Mouse (Mus musculus) layer of hippocampus, adult 2 months (tissue): ENCODE data around the gene Adh1. TPM values are rescaled to one million over a fixed set of nuclear protein-coding genes. Genes with fewer than 3 reads are reported as not detected.

ENCODE experiments used
- DNase-seq, 2 experiments: peaks; one replicate each; pipeline ENCODE4 v3.0.0; 2022; ENCODE audit warnings: low spot score in 2 of 2
- H3K27ac ChIP-seq: fragments of 200-600 bp; 2 replicates; pipeline ENCODE4 v1.8.1; 2022
- H3K4me3 ChIP-seq: fragments of 200-600 bp; 2 replicates; pipeline ENCODE4 v1.8.1; 2022; ENCODE audit warnings: mild to moderate bottlenecking
- CTCF ChIP-seq: fragments of 200-600 bp; conservative IDR thresholded peaks from 2 replicates; pipeline ENCODE4 v1.8.1; 2022; ENCODE audit warnings: antibody characterized with exemption, mild to moderate bottlenecking, moderate library complexity
- total RNA-seq, 2 experiments: library from RNA; stranded (reverse); gene quantifications; 2 replicates each; pipeline ENCODE4 v1.2.3; 2021

The Adh1 gene
- total RNA-seq, 2 experiments from 2014 or later = 0.61 to 1.1 TPM

DNA sequence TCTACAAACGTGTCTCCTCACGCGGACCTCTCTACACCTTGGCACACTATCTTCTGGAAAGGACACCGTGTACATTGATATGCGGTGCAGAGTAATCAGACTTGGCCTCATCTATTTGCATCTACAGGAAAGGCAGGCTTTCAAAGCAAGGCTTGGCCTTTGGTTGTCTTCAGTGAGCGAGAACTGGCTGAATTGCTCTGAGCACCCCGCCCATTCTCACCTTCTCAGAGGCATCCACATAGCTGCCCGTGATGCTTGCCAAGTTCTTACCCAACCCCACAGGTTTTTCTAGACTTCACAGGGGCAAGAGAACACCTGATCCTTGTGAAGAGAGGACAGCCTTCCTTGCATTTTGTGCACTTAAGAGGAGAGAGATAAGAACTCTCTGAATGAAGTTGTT is 49.1 kb downstream of the Adh1 start:
- H3K4me3 ChIP-seq = no peak overlapping the region
- no peak for TF ChIP-seq CTCF
- H3K27ac ChIP-seq = no peak overlapping the region
- no peak for DNase-seq

DNA sequence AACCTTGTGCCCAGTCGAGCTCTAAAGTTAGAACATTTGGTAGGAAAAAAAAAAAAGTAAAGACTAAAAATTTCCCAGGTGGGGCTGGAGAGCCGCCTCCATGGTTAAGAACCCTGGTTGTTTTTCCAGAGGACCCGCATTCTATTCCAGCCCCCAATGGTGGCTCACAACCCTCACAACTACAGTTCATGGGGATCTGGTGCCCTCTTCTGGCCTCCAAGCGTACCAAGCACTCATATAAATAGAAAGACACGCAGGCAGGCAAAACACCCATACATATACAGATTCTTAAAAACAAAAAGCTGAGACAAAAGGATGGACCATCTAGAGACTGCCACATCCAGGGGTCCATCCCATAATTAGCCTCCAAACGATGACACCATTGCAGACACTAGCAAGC is 50.2 kb downstream of the Adh1 start:
- TF ChIP-seq CTCF = peak; percentile 47
- Histone ChIP-seq H3K4me3 (no peak overlapping the region), H3K27ac (no peak overlapping the region)
- DNase-seq = no peak

DNA sequence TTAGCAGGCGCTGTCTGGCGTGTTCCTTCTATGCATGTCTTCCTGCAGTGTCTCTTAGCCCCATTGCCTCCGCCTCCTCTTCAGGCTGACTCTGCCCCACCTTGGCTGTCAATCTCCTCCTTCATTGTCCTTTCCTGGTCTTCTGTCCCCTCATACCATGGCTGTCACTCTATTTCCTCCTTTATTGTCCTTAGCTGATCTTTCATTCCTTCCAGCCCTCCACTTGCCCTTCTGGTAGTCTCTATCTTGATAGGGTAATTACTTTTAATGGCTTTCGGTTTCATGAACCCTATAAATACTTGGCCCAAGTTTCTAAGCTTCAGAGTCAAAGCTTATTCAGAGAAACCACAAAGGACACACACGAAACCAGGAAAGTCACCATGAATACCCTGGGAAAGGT is 52.2 kb downstream of the Adh1 start, which contains the start of gene Adh6a:
Adh6a (plus strand) TSS at position 322 of the 400 bp plus-strand sequence.
- DNase-seq = no peak
- Histone ChIP-seq H3K4me3 (no peak within 1 kb of the TSS), H3K27ac (no peak within 1 kb of the TSS)
- TF ChIP-seq CTCF = no peak

DNA sequence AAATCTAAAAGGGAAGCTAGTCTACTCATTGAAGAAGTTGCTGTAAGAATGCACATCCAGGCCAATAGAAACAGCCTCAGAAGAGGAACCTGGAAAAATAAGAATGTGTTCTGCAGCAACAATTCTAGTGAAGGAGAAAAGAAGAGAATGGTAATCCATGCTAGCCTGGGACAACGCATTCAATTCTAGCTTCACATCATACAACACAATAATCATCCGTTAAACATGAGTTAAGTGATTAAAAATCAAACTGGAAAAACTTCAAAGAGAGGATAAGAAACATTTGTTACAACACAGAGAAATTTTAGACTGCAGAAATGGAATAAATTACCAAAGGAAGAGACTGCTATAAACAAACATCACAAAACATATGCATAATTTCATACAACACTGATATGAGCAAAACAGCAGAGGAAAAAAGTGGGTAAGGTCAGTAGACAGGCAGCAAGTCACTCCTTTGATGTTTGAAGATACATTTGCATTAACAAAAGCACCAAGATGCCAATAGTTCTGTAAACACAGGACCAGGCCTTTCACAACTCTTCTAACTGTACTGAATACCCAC is 56.2 kb downstream of the Adh1 start:
- no peak for TF ChIP-seq CTCF
- H3K4me3 ChIP-seq = no peak overlapping the region
- H3K27ac ChIP-seq = no peak overlapping the region
- DNase-seq = no peak

DNA sequence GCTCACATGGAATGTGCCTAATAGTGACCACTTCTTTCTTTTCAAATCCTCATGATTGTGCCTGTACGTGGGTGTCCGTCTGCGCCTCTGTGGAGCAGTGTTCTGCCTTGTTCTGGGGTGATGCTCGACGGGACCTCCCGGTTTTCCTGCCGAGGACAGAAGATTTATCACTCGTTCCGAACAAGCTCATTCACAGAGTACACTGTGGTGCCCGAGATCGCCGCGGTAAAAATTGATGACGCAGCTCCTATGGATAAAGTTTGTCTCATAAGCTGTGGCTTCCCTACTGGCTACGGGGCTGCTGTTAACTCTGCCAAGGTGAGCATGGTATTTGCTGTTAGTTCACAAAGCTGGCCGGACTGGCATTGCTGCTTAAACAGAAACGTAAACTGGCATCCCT is 64.2 kb downstream of the Adh1 start:
- TF ChIP-seq CTCF = no peak

DNA sequence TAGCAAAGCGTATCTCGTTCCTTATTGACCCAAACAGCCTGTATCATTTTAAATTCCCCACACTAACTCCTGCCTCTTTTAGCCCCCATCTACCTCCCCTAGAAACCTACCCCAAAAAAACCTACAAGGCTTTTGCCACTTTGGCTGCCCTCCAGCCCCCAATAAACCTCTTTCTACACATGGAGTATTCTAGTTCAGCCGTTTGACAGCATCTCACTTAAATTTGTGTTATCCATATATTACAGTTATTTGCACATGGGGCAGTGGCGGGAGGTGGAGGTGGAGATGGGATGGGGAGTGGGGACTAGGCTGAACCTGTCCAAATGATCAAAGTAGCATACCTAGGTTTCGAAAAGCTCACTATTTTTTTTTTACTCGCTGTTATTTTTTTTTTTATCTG is 64.7 kb downstream of the Adh1 start:
- no peak for TF ChIP-seq CTCF
- H3K4me3 ChIP-seq = no peak overlapping the region
- DNase-seq = no peak
- no peak overlapping the region for H3K27ac ChIP-seq

More for the DNA sequence above, 64.2 kb downstream of the Adh1 start:
- Histone ChIP-seq H3K27ac (no peak overlapping the region), H3K4me3 (no peak overlapping the region)
- DNase-seq = no peak

DNA sequence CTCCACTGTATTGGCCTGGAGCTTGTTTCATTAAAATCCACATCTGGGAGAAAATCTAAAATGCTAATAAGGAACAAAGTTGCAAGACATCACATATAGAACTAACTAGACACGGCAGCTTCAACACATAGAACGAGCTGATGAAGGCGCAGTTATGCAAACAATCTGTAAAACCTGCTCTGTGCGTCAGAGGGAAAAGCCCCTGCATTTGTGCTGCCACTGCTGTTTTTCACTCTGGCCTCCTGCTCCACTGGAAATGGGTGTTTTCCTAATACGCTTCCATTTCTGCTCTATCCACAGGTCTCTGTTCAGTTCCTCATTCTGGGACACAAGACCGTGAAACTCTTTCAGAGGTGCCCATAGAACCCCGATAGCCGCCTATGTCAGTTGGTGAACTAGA is 73.1 kb downstream of the Adh1 start:
- no peak for TF ChIP-seq CTCF
- no peak for DNase-seq
- Histone ChIP-seq H3K4me3 (no peak overlapping the region), H3K27ac (no peak overlapping the region)

DNA sequence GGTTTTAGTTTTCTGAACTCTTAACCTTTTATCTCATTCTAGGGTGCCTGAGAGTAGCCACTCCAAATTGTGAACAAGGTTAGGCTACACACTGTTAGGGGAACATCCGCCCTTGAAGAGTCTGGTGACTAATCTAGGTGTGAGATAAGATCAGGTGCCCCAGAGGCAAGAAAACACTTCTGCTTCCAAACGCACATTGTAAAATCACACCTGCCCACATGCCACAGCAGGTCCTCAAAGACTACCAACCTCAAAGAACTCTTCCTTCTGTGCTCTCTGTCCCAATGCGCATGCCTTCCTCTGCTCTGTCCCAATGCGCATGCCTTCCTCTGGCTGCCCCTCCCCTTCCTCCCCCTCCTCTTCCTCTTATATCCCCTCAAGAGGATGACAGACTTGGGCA is 73.5 kb downstream of the Adh1 start:
- Histone ChIP-seq H3K27ac (no peak overlapping the region), H3K4me3 (no peak overlapping the region)
- TF ChIP-seq CTCF = no peak
- no peak for DNase-seq

DNA sequence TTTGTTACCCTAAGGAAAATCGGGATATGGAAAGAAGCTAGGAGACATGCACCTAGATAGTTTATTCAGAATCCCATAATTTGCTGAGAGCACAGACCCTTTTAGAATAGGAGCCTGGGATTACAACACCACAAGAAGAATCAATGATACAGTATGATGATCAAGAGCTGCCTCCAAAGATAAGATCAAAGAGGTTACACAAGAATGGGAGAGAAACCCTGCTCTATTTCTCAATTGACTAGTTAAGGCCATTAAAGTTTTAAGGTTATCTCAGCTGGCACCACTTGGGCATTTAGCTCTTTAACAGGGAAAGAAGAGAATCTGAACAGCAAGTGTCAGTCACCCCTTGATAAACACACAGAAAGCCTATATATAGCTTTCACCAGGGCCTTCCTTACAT is 74.8 kb downstream of the Adh1 start:
- TF ChIP-seq CTCF = no peak
- H3K27ac ChIP-seq = no peak overlapping the region
- DNase-seq = no peak
- H3K4me3 ChIP-seq = no peak overlapping the region

DNA sequence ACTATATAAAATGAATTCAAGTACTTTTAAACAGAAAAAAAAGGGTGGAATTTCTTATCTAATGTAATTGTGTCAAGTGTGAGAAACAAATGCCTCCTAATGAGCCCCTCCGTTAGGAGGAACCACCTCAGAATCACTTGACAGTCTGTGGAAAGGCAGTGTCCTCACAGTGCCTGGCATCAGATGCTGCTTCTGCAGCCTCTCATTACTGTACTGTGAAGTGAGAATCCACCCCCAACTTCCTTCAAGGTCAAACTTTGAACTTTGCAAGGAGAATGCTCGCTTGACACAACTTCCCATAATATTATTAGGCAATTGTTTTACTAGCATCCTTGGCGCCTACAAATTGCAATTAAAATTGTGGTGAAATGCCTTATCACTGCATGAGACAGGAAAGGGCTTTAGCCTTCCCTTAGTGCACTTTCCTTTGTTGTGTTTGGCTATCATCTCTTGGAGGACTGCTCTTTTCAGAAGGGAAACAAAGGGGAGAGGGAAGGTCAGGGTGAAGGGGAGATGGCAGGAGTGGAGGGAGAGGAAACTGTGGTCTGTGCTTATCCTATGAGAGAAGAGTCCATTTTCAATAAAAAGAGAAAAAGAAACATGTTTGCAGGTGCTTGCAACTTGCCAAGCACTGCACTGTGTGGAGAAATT is 75.4 kb downstream of the Adh1 start:
- TF ChIP-seq CTCF = no peak
- no peak overlapping the region for H3K27ac ChIP-seq
- DNase-seq = no peak
- H3K4me3 ChIP-seq = no peak overlapping the region

Other genes starting within 250 kb of the Adh1 start
- gene 1110002E22Rik, start 195.9 kb upstream of the Adh1 start, total RNA-seq = 1 to 10 TPM; 2.2 to 2.5 TPM
- gene Gm5105, start 193.6 kb upstream of the Adh1 start, total RNA-seq = under 1 TPM in 1 of 2 experiments, not detected in 1; 0.22 TPM
- 1 to 10 TPM; 5.1 to 5.6 TPM for gene Trmt10a, start 117.5 kb upstream of the Adh1 start, total RNA-seq
- 1 to 10 TPM; 6.9 to 7.2 TPM for gene Mttp, start 116.0 kb upstream of the Adh1 start, total RNA-seq
- gene 4930579F01Rik, start 67.2 kb upstream of the Adh1 start, total RNA-seq = not detected
- under 1 TPM in 1 of 2 experiments, not detected in 1; 0.10 TPM for gene Adh7, start 43.2 kb upstream of the Adh1 start, total RNA-seq
- not detected for gene Adh6a, start 52.3 kb downstream of the Adh1 start, total RNA-seq
- not detected for gene Adh6b, start 80.8 kb downstream of the Adh1 start, total RNA-seq
- gene Adh4, start 154.5 kb downstream of the Adh1 start, total RNA-seq = not detected
- gene Adh5, start 182.1 kb downstream of the Adh1 start, total RNA-seq = 10 to 100 TPM; 69.6 to 70.8 TPM
- gene Metap1, start 228.5 kb downstream of the Adh1 start, total RNA-seq = 10 to 100 TPM; 43.8 to 46.0 TPM